In the genomic region with DNA sequence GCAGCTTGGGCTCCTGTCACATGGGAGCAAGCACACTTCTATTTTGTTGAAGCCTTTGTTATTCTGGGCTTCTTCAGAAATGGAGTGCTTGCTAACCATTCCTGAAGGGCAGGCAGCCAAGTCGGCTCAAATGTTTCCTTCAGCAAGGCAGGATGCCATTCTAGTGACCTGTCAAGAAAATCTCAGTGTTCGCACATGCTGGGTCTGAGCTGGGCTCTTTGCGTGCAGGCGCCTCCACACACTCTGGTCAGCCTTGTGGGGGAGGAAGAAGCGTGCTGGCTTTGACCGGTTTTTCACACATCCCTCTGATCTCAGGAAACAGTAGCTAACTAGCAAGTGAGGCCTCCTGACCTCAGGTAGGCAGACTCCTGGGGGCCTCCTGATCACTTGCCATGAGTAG, we compare ENCODE assay signal across 7 mouse cellular contexts. TPM values are rescaled to one million over a fixed set of nuclear protein-coding genes. Genes with fewer than 3 reads are reported as not detected.
A peak's percentile ranks its signal among the peaks of the same experiment; 100 is the strongest.
DNase-seq lines count a peak whose midpoint lies in the region; ATAC-seq and TF ChIP-seq lines count a peak whose summit lies in the region.

No protein-coding gene starts in this region.

- no peaks in the 10 kb centered on the region for H3K36me3 ChIP-seq in neural tube, embryonic 15.5 days
- H3K36me3 ChIP-seq in heart, postnatal 0 days (replicated peaks; ENCODE audit: control insufficient read depth, insufficient read depth, low read length) = no peaks in the 10 kb centered on the region
- no peaks in the 10 kb centered on the region for H3K36me3 ChIP-seq in lung, embryonic 15.5 days
- H3K36me3 ChIP-seq in intestine, postnatal 0 days (ENCODE audit: control insufficient read depth, insufficient read depth) = no peaks in the 10 kb centered on the region

- no peaks in the 10 kb centered on the region for H3K27me3 ChIP-seq in neural tube, embryonic 15.5 days (replicated peaks)
- no peaks in the 10 kb centered on the region for H3K27me3 ChIP-seq in heart, postnatal 0 days (ENCODE audit: control insufficient read depth, insufficient read depth, low read length)
- H3K27me3 ChIP-seq in lung, embryonic 15.5 days = no peaks in the 10 kb centered on the region; the same call in 1 of the 2 replicates
- H3K27me3 ChIP-seq in intestine, postnatal 0 days (replicated peaks; ENCODE audit: control insufficient read depth, insufficient read depth, low read length) = no peaks in the 10 kb centered on the region

- H3K9me3 ChIP-seq in neural tube, embryonic 15.5 days (replicated peaks) = no peaks in the 10 kb centered on the region
- no peaks in the 10 kb centered on the region for H3K9me3 ChIP-seq in heart, postnatal 0 days (replicated peaks; ENCODE audit: control insufficient read depth, low read length)
- no peaks in the 10 kb centered on the region for H3K9me3 ChIP-seq in lung, embryonic 15.5 days
- H3K9me3 ChIP-seq in intestine, postnatal 0 days (ENCODE audit: control insufficient read depth) = no peaks in the 10 kb centered on the region

- H3K9ac ChIP-seq in neural tube, embryonic 15.5 days (replicated peaks) = no peak overlapping the region
- no peak overlapping the region for H3K9ac ChIP-seq in heart, postnatal 0 days (replicated peaks; ENCODE audit: low read depth, low read length)
- no peak overlapping the region for H3K9ac ChIP-seq in lung, embryonic 15.5 days
- no peak overlapping the region for H3K9ac ChIP-seq in intestine, postnatal 0 days (ENCODE audit: low read depth, low read length)

- H3K27ac ChIP-seq in neural tube, embryonic 15.5 days (replicated peaks) = 0 out of 2 replicates have a peak overlapping the region, but pooled peaks have one; percentile 25
- H3K27ac ChIP-seq in heart, postnatal 0 days (ENCODE audit: low read depth) = 0 out of 2 replicates have a peak overlapping the region, but pooled peaks have one; percentile 27
- peak overlapping the region; percentile 38; the same call in 1 of the 2 replicates for H3K27ac ChIP-seq in lung, embryonic 15.5 days
- no peak overlapping the region for H3K27ac ChIP-seq in intestine, postnatal 0 days (ENCODE audit: low read depth, low read length)

- no peak overlapping the region for H3K4me2 ChIP-seq in neural tube, embryonic 15.5 days
- no peak overlapping the region for H3K4me2 ChIP-seq in heart, postnatal 0 days (ENCODE audit: low read depth, low read length)
- H3K4me2 ChIP-seq in lung, embryonic 15.5 days = no peak overlapping the region
- no peak overlapping the region for H3K4me2 ChIP-seq in intestine, postnatal 0 days (replicated peaks; ENCODE audit: low read depth)

- DNase-seq in neural tube, embryonic 10.5 days (ENCODE audit: extremely low spot score, low spot score) = no peak
- peak; percentile 56 to 63 for DNase-seq in cerebellum, postnatal 14 days
- peak; percentile 36 for DNase-seq in heart, postnatal 0 days (ENCODE audit: low spot score)
- DNase-seq in retina, embryonic 14.5 days (ENCODE audit: low spot score) = no peak

- no peak for TF ChIP-seq EP300 in heart, postnatal 0 days (IDR thresholded peaks at IDR 0.05; ENCODE audit: low read depth)

- TF ChIP-seq CTCF in heart, postnatal 0 days (IDR thresholded peaks at IDR 0.05; ENCODE audit: low read depth) = no peak
- TF ChIP-seq CTCF in intestine, postnatal 0 days (IDR thresholded peaks at IDR 0.05; ENCODE audit: low read depth) = no peak

- H3K4me1 ChIP-seq in neural tube, embryonic 15.5 days = peaks cover 52% of the 10 kb centered on the region
- H3K4me1 ChIP-seq in heart, postnatal 0 days (ENCODE audit: control insufficient read depth, insufficient read depth) = peaks cover 34% of the 10 kb centered on the region
- peaks cover 53% of the 10 kb centered on the region for H3K4me1 ChIP-seq in lung, embryonic 15.5 days
- peaks cover 13% of the 10 kb centered on the region; the same call in 1 of the 2 replicates for H3K4me1 ChIP-seq in intestine, postnatal 0 days (replicated peaks; ENCODE audit: control insufficient read depth, insufficient read depth, low read length)

- no peak for ATAC-seq in neural tube, embryonic 15.5 days (ENCODE audit: low FRiP score)
- no peak for ATAC-seq in heart, postnatal 0 days (ENCODE audit: insufficient read depth, low read depth)
- ATAC-seq in lung, embryonic 15.5 days (ENCODE audit: borderline replicate concordance, extremely low read depth, low FRiP score, low TSS enrichment) = no peak
- no peak for ATAC-seq in intestine, postnatal 0 days

- WGBS in neural tube, embryonic 15.5 days = 44% methylated on average over 6 of the region's 6 CpGs
- WGBS in heart, postnatal 0 days = 3% methylated on average over 6 of the region's 6 CpGs
- WGBS in lung, embryonic 15.5 days = 9% methylated on average over 6 of the region's 6 CpGs
- WGBS in intestine, postnatal 0 days = 54% methylated on average over 6 of the region's 6 CpGs

- H3K4me3 ChIP-seq in neural tube, embryonic 15.5 days (replicated peaks) = no peak overlapping the region
- H3K4me3 ChIP-seq in heart, postnatal 0 days (ENCODE audit: low read depth, low read length) = no peak overlapping the region
- H3K4me3 ChIP-seq in lung, embryonic 15.5 days = no peak overlapping the region
- no peak overlapping the region for H3K4me3 ChIP-seq in intestine, postnatal 0 days (ENCODE audit: low read depth, low read length)

RNA-seq across cellular contexts. Expression of a gene that starts 3.8 kb away (rescaled TPM):
- polyA plus RNA-seq in neural tube, embryonic 15.5 days (2015; fragmentation: Nextera tagmentation; extraction: Ambion mirVana) = 63.8 and 71.8 TPM in 2 replicates
- total RNA-seq in heart, postnatal 0 days (2014; rRNA removed; ENCODE audit: low replicate concordance) = 22.0 and 30.2 TPM in 2 replicates
- 32.4 and 34.4 TPM in 2 replicates for polyA plus RNA-seq in heart, postnatal 0 days (2015; fragmentation: Nextera tagmentation; extraction: Ambion mirVana)
- polyA plus RNA-seq in lung, embryonic 15.5 days (2015; fragmentation: Nextera tagmentation; extraction: Ambion mirVana) = 30.9 and 32.5 TPM in 2 replicates
- polyA plus RNA-seq in intestine, postnatal 0 days (2015; fragmentation: Nextera tagmentation; extraction: Ambion mirVana) = 22.9 and 26.4 TPM in 2 replicates

RNA-seq across cellular contexts. Expression of a gene that starts 11.0 kb away (rescaled TPM):
- polyA plus RNA-seq in neural tube, embryonic 15.5 days (2015; fragmentation: Nextera tagmentation; extraction: Ambion mirVana) = 1.3 and 1.9 TPM in 2 replicates
- not detected in 2 replicates for total RNA-seq in heart, postnatal 0 days (2014; rRNA removed; ENCODE audit: low replicate concordance)
- not detected in 2 replicates for polyA plus RNA-seq in heart, postnatal 0 days (2015; fragmentation: Nextera tagmentation; extraction: Ambion mirVana)
- not detected in 2 replicates for polyA plus RNA-seq in lung, embryonic 15.5 days (2015; fragmentation: Nextera tagmentation; extraction: Ambion mirVana)
- not detected in 2 replicates for polyA plus RNA-seq in intestine, postnatal 0 days (2015; fragmentation: Nextera tagmentation; extraction: Ambion mirVana)

RNA-seq across cellular contexts. Expression of a gene that starts 44.9 kb away (rescaled TPM):
- 35.1 and 37.6 TPM in 2 replicates for polyA plus RNA-seq in neural tube, embryonic 15.5 days (2015; fragmentation: Nextera tagmentation; extraction: Ambion mirVana)
- total RNA-seq in heart, postnatal 0 days (2014; rRNA removed; ENCODE audit: low replicate concordance) = 15.7 and 33.9 TPM in 2 replicates
- polyA plus RNA-seq in heart, postnatal 0 days (2015; fragmentation: Nextera tagmentation; extraction: Ambion mirVana) = 21.3 and 22.9 TPM in 2 replicates
- 26.4 and 26.6 TPM in 2 replicates for polyA plus RNA-seq in lung, embryonic 15.5 days (2015; fragmentation: Nextera tagmentation; extraction: Ambion mirVana)
- 9.8 and 11.1 TPM in 2 replicates for polyA plus RNA-seq in intestine, postnatal 0 days (2015; fragmentation: Nextera tagmentation; extraction: Ambion mirVana)

RNA-seq across cellular contexts. Expression of a gene that starts 56.0 kb away (rescaled TPM):
- 196 and 203 TPM in 2 replicates for polyA plus RNA-seq in neural tube, embryonic 15.5 days (2015; fragmentation: Nextera tagmentation; extraction: Ambion mirVana)
- 74.5 and 115 TPM in 2 replicates for total RNA-seq in heart, postnatal 0 days (2014; rRNA removed; ENCODE audit: low replicate concordance)
- polyA plus RNA-seq in heart, postnatal 0 days (2015; fragmentation: Nextera tagmentation; extraction: Ambion mirVana) = 130 and 156 TPM in 2 replicates
- 184 and 191 TPM in 2 replicates for polyA plus RNA-seq in lung, embryonic 15.5 days (2015; fragmentation: Nextera tagmentation; extraction: Ambion mirVana)
- 132 and 142 TPM in 2 replicates for polyA plus RNA-seq in intestine, postnatal 0 days (2015; fragmentation: Nextera tagmentation; extraction: Ambion mirVana)

Comparison
In these comparisons a context has a peak if more than half of its experiments do, and no peak if none do; other contexts are left out.
1. DNase-seq: peak in cerebellum, postnatal 14 days (2 of 2) and heart, postnatal 0 days (single experiment); none in neural tube, embryonic 10.5 days (single experiment) and retina, embryonic 14.5 days (single experiment).